Mouse (Mus musculus) kidney, adult 2 months (tissue): ENCODE data around the gene Wscd1.

Experiments
- CTCF ChIP-seq: fragments of 200-500 bp; conservative IDR thresholded peaks from 2 replicates; pipeline ENCODE4 v1.5.1; 2011; ENCODE audit warnings: low read depth, mild to moderate bottlenecking, control low read depth, low read length, moderate library complexity, mixed read lengths; ENCODE audit not compliant: insufficient read depth, insufficient read length
- POLR2A ChIP-seq: fragments of 200-500 bp; IDR thresholded peaks from one replicate; pipeline ENCODE4 v1.6.1; 2011; ENCODE audit warnings: low read depth, low read length, control low read depth

- no peak for TF ChIP-seq CTCF
- no peak for TF ChIP-seq POLR2A
Measured at GRCm38 (mm10) chr11:71814511-71814910, 64.8 kb downstream of the Wscd1 start.
